Mouse (Mus musculus) T-helper 2 cell (primary cell): ENCODE measurements around the gene Slc16a13.

Source experiments
- in situ Hi-C: fragments of 300-600 bp; cut with MboI, MseI; formaldehyde crosslinking; loops from one replicate; pipeline ENCODE4 v1.15.1; 2025; ENCODE audit warnings: high pct_unique_total_duplicates

Slc16a13 gene

DNA sequence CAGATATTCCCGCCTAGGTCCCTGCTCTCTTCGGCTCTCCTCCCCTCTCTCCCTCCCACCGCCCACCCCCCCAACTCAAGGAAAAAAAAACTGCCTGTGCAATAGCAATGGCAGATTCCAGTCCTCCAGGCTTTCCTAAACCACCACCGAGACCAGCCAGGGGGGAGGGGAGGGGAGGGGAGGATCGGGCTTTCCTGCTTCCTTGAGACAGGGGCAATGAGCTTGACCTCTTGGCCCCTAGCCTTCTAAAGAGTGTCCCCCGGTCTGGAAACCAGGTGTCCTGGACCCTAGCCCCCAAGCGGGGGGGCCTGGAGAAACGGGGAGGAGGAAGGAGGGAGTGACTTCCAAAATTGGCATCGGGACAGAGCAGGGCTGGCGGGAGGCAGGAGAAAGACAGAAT is 11.7 kb upstream of the Slc16a13 start:
- in situ Hi-C loops, result no loop called here

DNA sequence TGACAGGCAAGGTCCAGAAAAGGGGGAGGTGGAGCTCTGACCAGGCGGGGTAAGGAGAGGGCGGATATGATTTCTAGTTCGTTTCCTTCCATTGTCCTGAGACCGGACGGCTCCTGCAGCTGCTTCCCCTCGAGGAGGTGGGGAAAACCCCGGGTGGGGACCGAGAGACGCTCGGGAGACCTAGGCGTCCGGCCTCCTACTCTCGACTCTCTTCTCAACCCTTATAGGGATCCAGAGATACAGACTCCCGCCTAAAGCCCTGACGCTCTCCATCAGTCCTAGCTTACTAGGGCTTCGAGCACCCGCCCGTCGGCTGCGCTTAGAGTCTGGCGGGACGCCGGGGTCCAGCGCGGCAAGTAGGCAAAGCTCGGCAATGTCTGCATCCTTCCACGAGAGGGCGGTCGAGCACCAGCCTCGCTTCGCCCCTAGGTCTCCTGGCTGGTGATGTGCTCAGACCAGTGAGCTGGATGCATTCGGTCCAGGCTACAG is 9.4 kb upstream of the Slc16a13 start:
- in situ Hi-C loops, result no loop called here

DNA sequence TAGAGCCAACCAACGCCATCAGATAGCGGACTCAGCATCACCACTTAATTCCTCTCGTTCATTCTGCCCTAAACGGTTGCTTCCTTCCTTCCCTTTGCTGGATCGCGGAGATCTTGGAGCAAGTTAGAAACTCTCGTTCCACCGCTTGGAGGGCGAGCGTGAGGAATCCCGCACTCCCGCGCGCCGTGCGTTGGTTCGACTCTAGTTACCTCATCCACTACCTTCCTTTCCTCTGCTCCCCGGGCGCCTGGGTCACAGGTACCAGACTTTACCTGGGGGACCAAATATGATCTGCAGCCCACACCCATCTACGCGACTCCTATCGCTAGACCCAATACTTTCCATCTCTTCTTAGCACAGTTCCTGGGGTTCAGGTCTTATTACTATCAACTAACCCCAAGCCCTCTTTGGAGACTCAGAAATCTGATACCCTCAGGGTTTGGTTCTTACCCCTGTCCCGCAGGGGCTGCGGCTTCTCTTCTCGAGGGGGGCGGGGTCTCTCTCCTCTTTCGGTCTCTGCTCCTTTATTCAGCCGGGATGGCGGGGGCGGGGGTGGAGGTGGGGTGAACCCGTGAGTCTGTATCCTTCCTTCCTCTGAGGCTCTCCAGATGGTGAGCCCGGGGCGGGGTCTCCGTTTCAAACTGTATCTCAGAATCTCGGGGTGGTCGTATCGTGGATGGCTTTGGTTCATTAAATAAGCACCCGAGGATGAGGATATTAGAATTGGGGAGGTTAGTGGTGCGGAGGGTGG is 8.6 kb upstream of the Slc16a13 start, which contains the start of gene Bcl6b:
Bcl6b (minus strand) TSS at position 539 of the 751 bp plus-strand sequence.
- in situ Hi-C loops, result no loop called here

DNA sequence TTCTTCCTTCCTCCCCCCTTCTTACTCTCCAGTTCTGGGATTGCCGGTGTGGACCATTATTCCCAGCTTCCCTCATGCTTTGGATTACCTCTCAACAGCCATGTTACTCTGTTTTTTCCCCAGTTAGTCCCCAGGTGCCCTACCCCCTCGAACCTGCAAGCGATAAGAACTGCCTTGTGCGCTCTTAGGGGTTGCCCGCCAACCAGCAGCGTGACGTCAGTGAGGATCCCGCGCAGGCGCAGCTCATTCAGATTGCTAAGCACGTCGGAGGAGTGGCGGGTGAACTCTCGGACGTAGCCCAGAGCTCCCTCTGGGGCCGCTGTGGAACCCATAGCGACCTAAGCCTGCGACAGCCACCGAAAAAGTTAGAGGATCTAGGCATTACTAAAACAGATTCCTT is 8.0 kb upstream of the Slc16a13 start:
- in situ Hi-C loops, result no loop called here

DNA sequence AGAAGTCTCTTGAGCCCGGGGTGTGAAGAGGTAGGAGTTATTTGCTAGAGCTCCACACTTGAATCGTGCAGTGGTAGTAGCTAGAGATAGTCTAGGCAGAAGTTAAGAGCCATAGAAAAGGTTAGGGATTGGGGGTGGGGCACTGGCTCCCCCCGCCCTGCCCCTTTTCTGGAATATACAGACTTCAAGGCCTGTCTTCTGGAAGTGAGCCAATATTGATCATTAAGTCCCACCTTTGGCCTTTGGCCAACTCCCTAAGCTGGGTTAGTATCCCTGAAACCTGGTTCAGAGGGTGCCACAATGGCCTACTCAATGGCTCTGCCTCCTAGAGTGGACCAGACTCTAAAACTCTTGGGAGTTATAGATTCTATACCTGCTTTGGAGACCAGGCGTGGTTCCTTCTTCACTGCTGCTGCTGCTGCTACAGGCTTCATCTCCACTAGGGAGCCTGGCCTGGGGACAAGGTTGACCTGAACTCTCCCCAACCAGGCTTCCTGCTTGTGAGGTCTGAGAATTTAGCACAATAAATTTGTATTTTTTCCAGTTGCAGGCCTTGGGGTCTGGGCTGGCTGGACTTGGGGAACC is 6.9 kb upstream of the Slc16a13 start:
- in situ Hi-C loops, result no loop called here

DNA sequence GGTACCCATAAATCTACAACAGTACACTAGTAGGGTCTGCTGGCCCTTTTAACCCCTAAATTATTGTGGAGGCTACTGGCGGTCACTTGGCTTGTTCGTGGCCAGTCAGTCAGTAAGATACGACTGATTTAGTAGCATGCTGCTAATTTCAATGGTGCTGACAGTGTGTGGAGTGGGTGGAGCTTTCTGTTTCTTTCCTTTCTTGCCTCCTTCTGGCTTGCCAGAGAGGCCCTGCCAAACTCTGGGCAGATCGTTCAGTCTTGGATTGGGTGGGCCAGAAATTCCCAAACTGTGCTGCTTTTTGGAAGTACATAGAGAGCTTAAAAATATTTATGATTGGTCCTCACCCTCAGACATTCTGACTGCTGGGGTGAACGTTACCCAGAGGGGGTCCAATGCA is 6.3 kb upstream of the Slc16a13 start:
- in situ Hi-C loops, result no loop called here

DNA sequence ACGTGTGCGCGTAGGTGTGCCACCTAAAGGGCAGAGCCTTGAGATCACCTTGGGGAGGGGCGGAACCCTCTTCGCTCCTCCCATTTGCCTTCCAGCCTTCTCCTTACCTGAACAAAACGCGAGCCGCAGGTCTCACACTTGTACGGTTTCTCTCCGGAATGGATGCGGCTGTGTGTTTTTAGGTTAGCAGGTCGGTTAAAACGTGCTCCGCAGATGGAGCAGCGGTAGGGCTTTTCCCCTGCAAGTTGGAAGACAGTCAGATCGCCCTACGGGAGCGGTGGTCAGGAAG is 5.7 kb upstream of the Slc16a13 start:
- in situ Hi-C loops, result no loop called here

DNA sequence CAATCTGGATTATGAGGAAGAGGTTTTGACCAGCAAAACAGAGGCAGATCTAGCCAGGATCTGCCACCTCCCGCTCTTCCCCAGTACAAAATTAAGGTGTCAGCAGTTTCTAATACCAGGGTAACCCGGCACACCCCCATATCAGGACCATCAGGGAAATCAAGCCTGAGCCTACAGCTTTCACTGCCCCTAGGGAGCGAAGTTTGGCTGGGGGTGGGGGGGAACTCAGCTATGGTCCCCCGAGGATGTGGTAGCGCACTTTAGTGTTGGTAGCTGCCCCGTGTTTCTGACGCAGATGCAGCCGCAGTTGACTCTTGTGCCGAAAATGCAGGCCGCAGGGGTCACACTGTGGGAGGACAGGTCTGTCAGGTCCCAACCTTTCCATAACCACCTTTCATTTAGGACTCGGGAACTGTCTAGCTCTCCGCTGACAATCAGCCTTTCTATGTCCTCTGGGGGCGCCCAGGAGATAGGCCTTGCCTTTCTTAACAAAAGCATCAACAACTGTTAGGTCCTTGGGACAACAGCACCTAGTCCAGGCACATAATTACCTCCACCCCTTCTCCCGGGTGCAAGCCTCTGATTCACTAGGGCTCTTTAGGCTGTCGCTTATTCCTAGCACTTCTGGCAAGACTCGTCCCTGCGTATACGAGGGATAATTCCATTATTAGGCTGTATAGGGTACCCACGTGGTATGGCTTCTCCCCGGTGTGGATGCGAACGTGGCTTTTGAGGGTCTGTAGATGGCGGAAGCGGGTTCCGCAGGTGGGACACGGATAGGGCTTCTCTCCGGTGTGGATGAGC is 5.1 kb upstream of the Slc16a13 start:
- in situ Hi-C loops, result no loop called here

DNA sequence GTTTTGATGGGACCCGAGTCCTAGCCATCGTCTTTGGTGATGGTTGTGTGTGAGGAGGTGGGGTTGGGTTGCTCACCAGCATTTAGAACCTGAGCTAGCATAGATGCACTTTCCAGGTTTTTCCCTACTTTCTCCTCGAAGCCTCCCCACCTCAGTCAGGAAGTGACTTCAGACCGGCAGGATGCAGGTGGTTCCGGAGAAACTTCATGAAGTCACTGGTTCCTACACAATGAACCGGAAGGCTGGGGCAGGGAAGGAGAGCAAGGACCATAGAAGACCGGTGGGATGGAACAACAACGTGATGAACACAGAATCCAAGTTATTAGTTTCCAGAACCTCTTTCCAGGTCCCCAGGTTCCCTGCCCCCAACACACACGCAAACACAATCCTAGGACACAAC is 2.9 kb upstream of the Slc16a13 start:
- in situ Hi-C loops, result no loop called here

DNA sequence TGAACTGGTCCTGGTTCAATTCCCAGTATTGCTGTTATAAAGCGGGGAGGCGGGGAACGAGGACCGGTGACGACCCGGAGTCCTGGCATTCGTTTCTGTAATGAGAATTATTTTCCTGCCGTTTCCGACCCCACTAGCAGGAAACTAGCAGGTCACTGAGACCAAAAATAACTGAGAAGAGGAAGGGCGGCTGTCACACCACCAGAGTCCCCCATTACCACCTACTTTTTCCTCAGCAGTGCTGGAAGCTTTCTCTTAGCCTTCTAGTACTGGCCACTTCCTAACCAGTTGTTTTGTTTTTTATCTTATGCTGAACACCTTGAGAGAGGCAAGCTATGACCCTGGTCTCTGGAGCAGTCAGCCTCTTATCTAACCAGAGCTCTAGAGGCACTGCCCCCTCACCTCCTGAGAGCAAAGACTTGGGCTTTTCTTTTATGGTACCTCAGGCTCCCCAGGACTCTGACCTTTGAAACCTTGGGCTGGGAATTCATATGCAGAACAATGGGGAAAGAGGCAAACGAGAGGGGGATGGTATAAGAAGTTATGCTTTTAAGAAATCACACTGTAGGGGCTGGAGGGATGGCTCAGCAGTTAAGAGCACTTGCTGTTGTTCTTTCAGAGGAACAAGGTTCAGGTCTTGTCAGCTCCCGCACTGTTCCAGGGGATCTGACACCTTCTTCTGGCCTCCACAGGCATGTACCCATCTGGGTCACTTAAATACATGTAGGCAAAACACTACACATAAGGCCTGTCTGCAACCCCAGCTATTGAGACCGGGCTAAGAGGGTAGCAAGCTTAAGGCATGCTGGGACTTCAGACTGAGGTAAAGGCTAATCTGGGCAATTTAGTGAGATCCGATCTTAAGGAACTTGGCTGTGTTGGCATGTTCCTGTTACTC is 988 bp upstream of the Slc16a13 start:
- in situ Hi-C loops, result no loop called here

DNA sequence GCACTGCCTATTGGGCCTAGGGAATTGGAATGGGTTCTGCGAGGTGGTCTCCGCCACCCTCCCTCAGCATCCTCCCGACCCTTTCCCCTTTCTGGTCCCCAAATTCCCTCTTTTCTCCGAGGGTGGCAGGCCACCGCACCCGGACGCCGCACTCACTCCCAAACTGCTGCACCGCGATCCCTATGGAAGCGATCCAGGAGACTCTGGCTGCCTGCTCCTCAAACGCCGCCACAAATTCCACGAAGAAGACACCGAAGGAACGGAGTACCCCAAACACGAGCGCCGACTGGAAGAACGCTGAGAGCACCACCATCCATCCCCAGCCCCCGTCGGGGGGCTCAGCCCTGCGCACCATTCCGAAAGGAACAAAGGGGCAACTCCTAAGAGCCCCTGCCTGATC is 541 bp downstream of the Slc16a13 start:
- in situ Hi-C loops, result no loop called here

DNA sequence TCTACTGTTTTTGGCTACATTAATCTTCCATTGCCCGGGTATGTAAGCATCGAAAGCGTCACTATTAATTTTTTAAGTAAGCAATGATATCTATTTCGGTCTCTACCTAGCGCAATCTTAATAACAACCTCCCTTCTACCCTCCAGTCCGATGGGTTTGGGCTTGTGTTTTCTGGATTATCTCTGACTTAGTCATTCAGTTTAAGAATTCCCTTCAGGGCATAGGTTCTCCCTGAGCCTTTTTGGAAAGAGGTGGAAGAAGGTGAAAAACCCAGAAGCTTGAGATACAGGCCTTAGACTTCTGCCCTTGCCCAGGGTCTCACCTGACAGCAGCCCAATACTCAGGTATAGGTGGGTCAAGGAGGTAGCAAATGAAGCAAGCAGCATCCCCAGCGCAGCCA is 991 bp downstream of the Slc16a13 start:
- in situ Hi-C loops, result no loop called here

DNA sequence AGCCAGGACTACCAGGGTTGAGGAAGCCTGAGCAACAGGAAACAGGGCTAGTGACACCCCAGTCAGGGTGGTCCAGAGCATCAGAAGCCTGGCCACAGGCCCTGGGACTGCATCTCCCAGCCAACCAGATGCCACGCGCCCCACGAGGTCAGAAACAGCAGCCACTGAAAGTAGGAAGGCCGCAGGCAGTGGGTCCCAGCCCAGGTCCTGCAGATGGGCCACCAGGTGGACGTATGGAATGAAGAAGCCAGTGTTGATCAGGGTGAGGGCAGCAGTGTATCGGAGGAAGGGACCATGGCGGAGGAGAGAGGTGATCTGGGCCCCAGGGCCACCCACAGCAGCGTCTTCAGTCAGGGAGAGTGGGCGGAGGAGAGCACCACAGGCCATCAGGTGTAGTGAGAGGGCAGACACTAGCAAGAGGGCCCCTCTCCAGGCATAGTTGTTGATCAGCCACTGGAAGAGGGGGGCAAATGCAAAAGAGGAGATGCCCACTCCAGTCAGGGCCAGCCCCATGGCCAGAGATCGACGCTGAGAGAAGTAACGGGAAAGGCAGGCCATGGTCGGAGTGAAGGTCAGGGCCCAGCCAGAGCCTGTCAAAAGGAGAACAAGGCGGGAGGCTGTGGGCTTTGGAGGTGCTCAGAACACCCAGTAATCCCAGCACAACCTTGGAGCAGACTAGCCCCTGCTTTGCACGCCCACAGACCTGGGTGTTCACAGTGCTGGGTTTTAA is 2.0 kb downstream of the Slc16a13 start:
- in situ Hi-C loops, result no loop called here

DNA sequence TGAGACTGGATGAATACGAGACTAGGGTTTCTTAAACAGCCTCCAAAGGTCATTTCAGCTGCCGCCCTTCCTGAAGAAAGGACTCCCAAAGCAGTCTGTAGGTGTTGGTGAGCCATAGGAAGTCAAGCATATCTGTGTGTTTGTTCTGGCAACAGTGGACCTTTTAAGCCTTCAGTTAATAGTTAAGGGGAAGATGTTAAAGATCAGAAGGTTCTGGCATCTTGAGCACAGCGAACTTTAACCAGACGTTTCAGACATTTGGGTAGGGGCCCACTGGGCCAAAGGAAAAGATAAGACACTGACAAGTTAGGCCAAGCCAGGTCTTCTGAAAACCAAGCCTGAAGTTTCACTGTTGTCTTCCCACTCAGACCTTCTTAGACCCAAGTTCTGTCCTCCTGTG is 2.8 kb downstream of the Slc16a13 start:
- in situ Hi-C loops, result no loop called here

DNA sequence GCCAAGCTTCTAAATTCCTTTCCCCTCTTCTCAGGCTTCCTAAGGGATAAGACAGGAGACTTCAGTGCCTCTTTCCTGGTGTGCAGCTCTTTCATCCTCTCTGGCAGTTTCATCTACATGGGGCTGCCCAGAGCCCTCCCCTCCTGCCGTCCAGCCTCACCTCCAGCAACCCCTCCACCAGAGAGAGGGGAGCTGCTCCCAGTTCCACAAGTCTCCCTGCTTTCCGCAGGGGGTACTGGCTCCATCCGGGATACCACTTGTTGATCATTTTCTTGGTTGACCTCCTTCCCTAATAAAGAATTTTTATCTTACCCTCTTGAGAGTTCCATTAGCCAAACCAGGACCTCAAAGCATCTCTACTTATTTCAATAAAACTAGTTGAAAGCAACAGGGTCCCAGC is 4.8 kb downstream of the Slc16a13 start:
- in situ Hi-C loops, result no loop called here

DNA sequence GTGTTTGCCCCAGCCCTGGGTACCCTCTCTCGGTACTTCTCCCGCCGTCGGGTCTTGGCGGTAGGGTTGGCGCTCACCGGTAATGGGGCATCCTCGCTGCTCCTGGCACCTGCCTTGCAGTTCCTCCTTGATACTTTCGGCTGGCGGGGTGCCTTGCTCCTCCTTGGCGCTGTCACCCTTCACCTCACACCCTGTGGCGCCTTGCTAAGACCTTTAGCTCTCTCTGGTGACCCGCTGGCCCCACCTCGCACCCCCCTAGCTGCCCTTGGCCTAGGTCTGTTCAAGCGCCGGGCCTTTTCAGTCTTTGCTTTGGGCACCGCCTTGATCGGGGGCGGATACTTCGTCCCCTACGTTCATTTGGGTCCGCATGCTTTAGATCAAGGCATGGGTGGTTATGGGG is 5.6 kb downstream of the Slc16a13 start:
- in situ Hi-C loops, result no loop called here

DNA sequence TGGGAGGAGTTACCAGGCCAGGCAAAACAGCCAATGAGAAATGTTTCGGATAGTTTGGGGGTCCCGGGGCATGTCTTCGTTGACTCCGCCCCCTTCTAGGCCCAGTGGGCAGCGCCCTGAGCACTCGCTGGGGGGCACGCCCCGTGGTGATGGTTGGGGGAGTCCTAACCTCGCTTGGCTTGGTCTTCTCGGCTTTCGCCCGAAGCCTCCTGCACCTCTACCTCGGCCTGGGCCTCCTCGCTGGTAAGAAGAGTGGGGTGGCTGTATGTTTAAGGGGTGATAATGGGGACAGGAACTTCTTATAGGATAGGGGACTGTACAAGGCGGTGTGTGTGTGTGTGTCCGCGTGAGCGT is 6.0 kb downstream of the Slc16a13 start:
- in situ Hi-C loops, result no loop called here

DNA sequence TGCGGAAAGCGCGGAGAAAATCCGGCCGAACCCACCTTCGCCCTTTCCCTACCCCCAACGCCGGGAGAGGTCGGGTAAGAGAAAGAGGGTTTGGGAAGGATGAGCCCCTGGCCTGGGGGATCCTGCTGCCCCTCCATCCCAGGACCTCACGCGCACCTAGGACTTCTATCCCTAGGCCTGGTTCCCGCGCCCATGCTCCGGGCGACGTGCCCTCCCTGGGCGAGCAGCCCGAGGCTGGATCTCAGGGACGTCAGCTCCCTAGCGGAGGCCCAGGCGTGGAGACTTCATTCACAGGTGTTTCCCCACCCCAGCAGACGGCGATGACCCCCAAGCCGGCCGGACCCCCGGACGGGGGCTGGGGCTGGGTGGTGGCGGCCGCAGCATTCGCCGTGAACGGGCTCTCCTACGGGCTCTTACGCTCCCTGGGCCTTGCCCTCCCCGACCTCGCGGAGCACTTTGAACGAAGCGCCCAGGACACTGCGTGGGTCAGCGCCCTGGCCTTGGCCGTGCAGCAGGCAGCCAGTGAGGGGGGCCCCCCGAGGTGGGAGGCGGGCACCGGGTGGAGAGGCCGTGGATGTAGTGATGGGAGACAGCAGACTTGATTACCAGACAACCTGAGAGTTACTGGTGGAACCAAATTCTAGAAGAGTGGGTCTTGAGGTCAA is 6.5 kb downstream of the Slc16a13 start:
- in situ Hi-C loops, result no loop called here

DNA sequence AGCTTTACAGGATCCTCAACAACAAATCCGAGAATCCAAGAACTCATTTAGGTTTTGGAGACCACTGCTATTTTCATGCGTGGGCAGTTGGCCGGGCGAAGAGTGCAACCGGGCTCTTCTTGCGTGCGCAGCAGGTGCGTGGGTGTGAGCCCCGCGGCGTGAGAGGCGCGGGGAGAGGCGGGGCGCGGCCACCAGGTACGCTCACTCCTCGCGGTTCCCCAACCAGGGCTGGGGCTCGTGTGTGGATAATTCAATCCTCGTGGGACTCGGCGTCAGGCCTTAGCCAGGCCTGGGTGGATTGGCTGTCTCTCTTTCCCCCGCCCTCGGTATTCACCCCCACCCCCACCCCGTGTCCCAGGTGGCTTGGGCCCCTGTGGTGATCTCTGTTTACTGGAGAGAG is 7.1 kb downstream of the Slc16a13 start:
- in situ Hi-C loops, result no loop called here

DNA sequence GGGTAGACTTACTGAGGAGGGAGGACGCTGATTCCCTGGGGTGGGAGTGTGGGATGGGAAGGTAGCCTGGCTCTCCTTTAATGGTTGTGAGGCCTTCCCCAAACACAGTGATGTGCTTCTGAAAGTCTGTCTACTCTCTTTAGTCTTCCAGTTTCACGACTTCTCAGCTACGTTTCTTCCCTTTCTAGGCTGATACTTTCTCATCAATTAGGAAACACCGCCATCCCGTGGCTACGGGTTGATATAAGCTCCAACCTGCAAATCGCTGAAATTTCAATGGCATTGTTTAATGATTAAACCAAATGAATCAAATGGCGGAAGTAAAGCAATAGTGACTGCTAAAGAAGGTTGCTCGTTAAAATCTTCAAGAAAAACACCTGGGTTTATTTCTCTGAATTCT is 8.0 kb downstream of the Slc16a13 start:
- in situ Hi-C loops, result no loop called here

DNA sequence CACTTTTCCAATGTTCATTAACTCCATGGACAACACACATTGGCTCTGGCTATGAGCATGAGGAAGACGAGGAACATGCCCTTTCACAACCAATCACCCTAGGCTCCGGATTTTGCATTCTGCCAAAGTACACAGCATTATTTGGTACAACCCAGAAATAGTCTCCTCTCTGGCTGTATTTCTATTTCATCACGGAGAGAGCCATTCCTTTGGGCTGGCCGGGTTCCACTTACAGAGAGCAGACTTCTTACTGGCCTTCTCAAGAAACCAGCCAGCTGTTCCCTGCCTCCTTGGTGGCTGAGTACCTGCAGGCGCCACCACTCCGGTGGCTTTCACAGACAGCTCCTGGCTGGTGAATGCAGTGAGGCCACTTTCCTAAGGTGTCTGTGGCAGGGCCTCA is 8.4 kb downstream of the Slc16a13 start, which contains the start of gene Slc16a11:
Slc16a11 (plus strand) TSS at position 330 of the 400 bp plus-strand sequence.
- in situ Hi-C loops, result no loop called here
